Mouse (Mus musculus) myocyte (in vitro differentiated cells): ENCODE measurements at regions not wholly inside any gene's neighbourhood (a gene's known extent, or its start where the extent isn't known, plus 50 kb on each side); places are given as distances from the start of the nearest gene placed in this dataset.

Source experiments
- TCF12 ChIP-seq: IDR thresholded peaks from one replicate; pipeline ENCODE4 v1.6.1; 2011; ENCODE audit warnings: mild to moderate bottlenecking, control low read depth; ENCODE audit not compliant: poor library complexity, insufficient read depth, severe bottlenecking
- TCF3 ChIP-seq: IDR thresholded peaks from one replicate; pipeline ENCODE4 v1.6.1; 2011; ENCODE audit warnings: low read depth, control low read depth; ENCODE audit not compliant: insufficient read length

DNA sequence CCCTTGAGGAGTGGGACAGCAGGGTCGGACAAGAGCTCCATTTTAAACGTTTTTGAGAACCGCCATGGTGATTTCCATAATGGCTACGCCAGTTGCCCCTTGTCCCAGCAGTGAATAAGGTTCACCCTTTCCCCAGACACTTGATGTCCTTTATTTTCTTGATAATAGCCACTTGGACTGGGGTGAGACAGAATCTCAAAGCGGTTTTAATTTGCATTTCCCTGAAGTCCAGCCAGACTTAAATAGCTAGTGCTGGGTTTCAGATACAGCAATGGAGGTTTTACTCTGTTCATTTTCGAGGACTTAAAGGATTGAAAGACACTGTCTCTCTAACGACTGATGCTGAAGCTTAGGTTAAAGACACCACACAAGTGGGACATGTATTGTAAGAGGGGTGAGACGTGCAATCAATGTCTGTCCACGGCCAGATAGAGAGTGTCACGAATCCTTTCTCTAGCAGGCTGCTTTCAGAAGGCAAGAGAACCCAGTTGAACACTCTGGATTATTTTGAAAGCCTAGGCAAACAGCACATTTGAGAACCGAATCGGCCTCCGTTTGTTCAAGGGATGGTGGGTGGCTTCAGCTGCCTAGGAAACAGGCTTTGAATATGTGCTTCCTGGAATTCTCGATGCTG is 118.8 kb upstream of the Atp1b1 start:
- no peak for TF ChIP-seq TCF3
- no peak for TF ChIP-seq TCF12
